Mouse (Mus musculus) hematopoietic stem cell, adult 5-6 weeks (primary cell): Measurements from ENCODE around the gene Gm20821. TPM values are rescaled to one million over a fixed set of nuclear protein-coding genes. Genes with fewer than 3 reads are reported as not detected.
"Not testable (repeated sequence)": the region's sequence is repeated elsewhere in the genome, so short reads cannot be mapped to it uniquely, and the experiment has no call there.

Experiments used
- ATAC-seq, 2 experiments: fragments of 125-278 bp in 1 of 2; replicated peaks in 1 of 2; 2 replicates each; pipeline ENCODE4 v1.8.0; 2016 to 2017; ENCODE audit warnings: inconsistent platforms in 2 of 2, mild to moderate bottlenecking in 2 of 2, moderate number of reproducible peaks in 2 of 2, low read depth in 1 of 2, moderate TSS enrichment in 1 of 2; ENCODE audit not compliant: low FRiP score in 2 of 2, poor library complexity in 2 of 2, severe bottlenecking in 2 of 2, insufficient read depth in 1 of 2, low TSS enrichment in 1 of 2
- total RNA-seq: library from RNA; stranded (forward); fragments of 172-1452, 232-1000 nt; gene quantifications from 2 replicates; pipeline ENCODE4 v1.2.3, GENCODE M21; 2017

Gm20821 gene
- total RNA-seq: not detected in 2 replicates

DNA sequence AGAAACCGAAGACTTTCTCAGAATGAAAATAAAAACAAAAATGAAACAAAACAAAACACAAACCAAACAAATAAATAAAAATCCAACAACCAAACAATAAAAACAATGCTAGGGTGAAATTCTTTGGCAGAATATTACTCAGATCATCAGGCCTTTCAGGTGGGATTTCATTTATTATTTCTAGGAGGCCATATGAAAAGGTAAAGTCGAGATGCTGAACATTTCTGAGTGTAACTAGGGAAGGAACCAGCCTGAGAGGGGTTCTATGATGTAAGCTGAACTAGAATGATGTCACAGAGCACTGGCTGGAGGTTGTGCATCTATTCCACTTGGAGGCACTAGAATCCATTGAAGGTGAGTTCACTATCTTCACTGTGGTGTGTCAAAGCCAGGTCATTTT is at the start of gene Gm20821:
Gene Gm20821, plus strand, starts transcription at position 301 of the 400 bp plus-strand sequence.
- not testable (repeated sequence) for ATAC-seq
